Mouse (Mus musculus): ENCODE results near the gene Degs1.

DNA sequence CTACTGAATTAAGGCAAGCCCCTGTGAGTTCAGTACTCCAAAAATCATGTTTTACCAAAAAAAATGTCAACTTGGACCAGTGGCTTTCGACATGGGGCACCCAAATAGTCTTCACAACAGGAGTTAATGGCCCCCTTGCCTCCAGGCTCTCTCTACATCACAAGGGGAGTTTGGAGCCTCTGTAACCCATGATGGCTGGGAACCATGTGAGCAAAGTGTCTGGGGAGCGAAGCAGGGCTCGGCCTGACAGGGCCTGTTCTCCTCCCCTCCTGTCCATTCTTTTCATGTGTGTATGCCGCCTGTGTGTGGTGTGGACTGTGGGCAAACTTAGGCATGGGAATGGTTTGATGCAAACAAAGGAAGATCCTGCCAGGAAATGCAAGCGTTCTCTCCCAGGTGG, 31.6 kb upstream of the Degs1 start:
- TF ChIP-seq MAFK (IDR thresholded peaks at IDR 0.05; ENCODE audit: insufficient replicate concordance, low read length) (no peak), NRF1 (IDR thresholded peaks at IDR 0.05; ENCODE audit: low read depth, low read length) (no peak), RCOR1 (conservative IDR thresholded peaks at IDR 0.05; ENCODE audit: low read depth, low read length) (no peak), CTCF (conservative IDR thresholded peaks at IDR 0.05 in 1 of 2, IDR thresholded peaks at IDR 0.05 in 1 of 2; ENCODE audit: low read depth in 2 of 2, low read length in 2 of 2) (no peak), MEF2A (IDR thresholded peaks at IDR 0.05; ENCODE audit: borderline replicate concordance, low read depth, low read length) (no peak), CHD2 (IDR thresholded peaks at IDR 0.05; ENCODE audit: low read length) (no peak), ZMIZ1 (IDR thresholded peaks at IDR 0.05; ENCODE audit: low read depth, low read length) (no peak), POLR2A (IDR thresholded peaks at IDR 0.05; ENCODE audit: low read depth, low read length) (no peak), ZNF384 (IDR thresholded peaks at IDR 0.05; ENCODE audit: low read depth, low read length) (no peak), TCF12 (IDR thresholded peaks at IDR 0.05; ENCODE audit: low read depth, low read length) (no peak)
